Comparison of ENCODE assay signal across 30 mouse cellular contexts in the genomic region with DNA sequence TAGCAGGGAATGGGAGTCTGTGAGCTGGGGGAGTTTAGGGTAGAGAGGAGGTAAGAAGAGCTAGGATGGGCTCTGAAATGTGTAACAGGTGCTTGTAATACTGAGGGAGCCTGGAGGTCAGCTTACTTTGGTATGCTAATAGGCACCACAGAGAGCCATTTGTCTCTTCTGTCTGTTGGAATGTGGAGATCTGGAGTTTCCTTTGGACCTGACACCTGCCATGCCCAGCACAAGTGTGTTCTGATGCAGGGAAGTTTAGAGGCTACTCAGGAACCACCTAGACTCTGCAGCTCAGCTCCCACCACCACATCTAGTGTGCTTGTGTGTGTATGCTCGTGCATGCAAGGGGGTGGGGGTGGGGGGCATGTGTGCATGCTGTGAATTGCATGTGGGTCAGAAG. TPM values are rescaled to one million over a fixed set of nuclear protein-coding genes. Genes with fewer than 3 reads are reported as not detected.
DNase-seq lines count a peak whose midpoint lies in the region; ATAC-seq and TF ChIP-seq lines count a peak whose summit lies in the region.
"Had no signal": no experiment of that assay in that cellular context is flagged by ENCODE, and none has a peak within 500 bp of the region (broad histone marks: within the 10 kb centered on the region; RNA-seq: fewer than 3 reads in every experiment).

No protein-coding gene starts in this region.

- no peak for TF ChIP-seq POLR2A in myocyte (IDR thresholded peaks at IDR 0.05; ENCODE audit: insufficient read length, low read depth)

- no peaks in the 10 kb centered on the region for H3K4me1 ChIP-seq in limb, embryonic 13.5 days
- H3K4me1 ChIP-seq in limb, embryonic 10.5 days = no peaks in the 10 kb centered on the region
- no peaks in the 10 kb centered on the region for H3K4me1 ChIP-seq in kidney, embryonic 15.5 days
- H3K4me1 ChIP-seq: embryonic facial prominence, embryonic 12.5 days; forebrain, embryonic 10.5 days; forebrain, embryonic 13.5 days; heart, embryonic 10.5 days; heart, embryonic 13.5 days had no signal

- H3K9ac ChIP-seq in limb, embryonic 13.5 days = no peak overlapping the region
- no peak overlapping the region for H3K9ac ChIP-seq in kidney, embryonic 15.5 days
- H3K9ac ChIP-seq: embryonic facial prominence, embryonic 12.5 days; forebrain, embryonic 13.5 days; heart, embryonic 13.5 days; hindbrain, embryonic 14.5 days had no signal

- peaks cover 98% of the 10 kb centered on the region for H3K36me3 ChIP-seq in limb, embryonic 13.5 days
- peaks cover 96% of the 10 kb centered on the region for H3K36me3 ChIP-seq in limb, embryonic 10.5 days
- H3K36me3 ChIP-seq in myocyte (ENCODE audit: control insufficient read depth, insufficient read depth) = peaks cover 46% of the 10 kb centered on the region
- H3K36me3 ChIP-seq in kidney, embryonic 15.5 days = peaks cover 98% of the 10 kb centered on the region

- no peak overlapping the region for H3ac ChIP-seq in myocyte (ENCODE audit: control insufficient read depth, insufficient read length)

- no peak overlapping the region for H3K27ac ChIP-seq in limb, embryonic 13.5 days
- no peak overlapping the region for H3K27ac ChIP-seq in limb, embryonic 10.5 days
- no peak overlapping the region for H3K27ac ChIP-seq in kidney, embryonic 15.5 days
- H3K27ac ChIP-seq: embryonic facial prominence, embryonic 12.5 days; forebrain, embryonic 10.5 days; forebrain, embryonic 13.5 days; heart, adult 2 months; heart, embryonic 10.5 days; heart, embryonic 13.5 days; hindbrain, embryonic 14.5 days had no signal

- H3K4me3 ChIP-seq in limb, embryonic 13.5 days = no peak overlapping the region
- H3K4me3 ChIP-seq in limb, embryonic 10.5 days = no peak overlapping the region
- H3K4me3 ChIP-seq in myocyte = no peak overlapping the region
- no peak overlapping the region for H3K4me3 ChIP-seq in kidney, embryonic 15.5 days (replicated peaks)
- H3K4me3 ChIP-seq: embryonic facial prominence, embryonic 12.5 days; forebrain, embryonic 10.5 days; forebrain, embryonic 13.5 days; heart, adult 2 months; heart, embryonic 10.5 days; heart, embryonic 13.5 days had no signal

- no peaks in the 10 kb centered on the region for H3K9me3 ChIP-seq in limb, embryonic 13.5 days
- H3K9me3 ChIP-seq in limb, embryonic 10.5 days (replicated peaks) = no peaks in the 10 kb centered on the region
- no peaks in the 10 kb centered on the region for H3K9me3 ChIP-seq in kidney, embryonic 15.5 days (replicated peaks)
- H3K9me3 ChIP-seq: embryonic facial prominence, embryonic 12.5 days; forebrain, embryonic 10.5 days; forebrain, embryonic 13.5 days; heart, embryonic 10.5 days; heart, embryonic 13.5 days had no signal

- H3K79me2 ChIP-seq in myocyte (ENCODE audit: control insufficient read depth, insufficient read depth) = no peaks in the 10 kb centered on the region

- H3K4me2 ChIP-seq in limb, embryonic 13.5 days (replicated peaks) = no peak overlapping the region
- peak overlapping the region; percentile 30 for H3K4me2 ChIP-seq in myocyte (ENCODE audit: low read depth)
- H3K4me2 ChIP-seq in kidney, embryonic 15.5 days = no peak overlapping the region
- H3K4me2 ChIP-seq: embryonic facial prominence, embryonic 12.5 days; forebrain, embryonic 13.5 days; heart, embryonic 13.5 days; hindbrain, embryonic 14.5 days had no signal

- H3K27me3 ChIP-seq in limb, embryonic 13.5 days = no peaks in the 10 kb centered on the region
- no peaks in the 10 kb centered on the region for H3K27me3 ChIP-seq in limb, embryonic 10.5 days (ENCODE audit: low read depth, poor library complexity, severe bottlenecking)
- no peaks in the 10 kb centered on the region for H3K27me3 ChIP-seq in myocyte (ENCODE audit: control insufficient read depth, insufficient read depth, insufficient read length)
- H3K27me3 ChIP-seq in kidney, embryonic 15.5 days = no peaks in the 10 kb centered on the region
- H3K27me3 ChIP-seq: embryonic facial prominence, embryonic 12.5 days; forebrain, embryonic 13.5 days; heart, embryonic 13.5 days; Patski had no signal

- DNase-seq in limb, embryonic 10.5 days (ENCODE audit: low spot score) = no peak
- DNase-seq in ES-CJ7 (ENCODE audit: low read depth, low spot score) (peak; percentile 91), WW6 (ENCODE audit: low read depth, low spot score) (peak; percentile 55)
- DNase-seq in right cerebral cortex, postnatal 36 days (ENCODE audit: low spot score in 2 of 2) = no peak
- DNase-seq in lung, postnatal 10 days = no peak
- DNase-seq: adrenal gland, adult 2 months; adrenal gland, postnatal 14 days; cerebellum, adult 11-12 months; cerebellum, adult 8-10 months; cerebellum, postnatal 14 days; gastrocnemius, postnatal 10 days; gastrocnemius, postnatal 36 days; heart, adult 2 months; heart, postnatal 14 days; heart, postnatal 4 days had no signal

- ATAC-seq in limb, embryonic 13.5 days (ENCODE audit: low FRiP score, low read depth) = 0 out of 2 replicates have a peak, but pooled peaks have one; percentile 54
- ATAC-seq in kidney, embryonic 15.5 days (replicated peaks; ENCODE audit: low FRiP score) = no peak
- ATAC-seq: CD4-positive, CD25-positive, alpha-beta regulatory T cell, adult 4 months; forebrain, embryonic 13.5 days; forebrain, embryonic 16.5 days; hindbrain, postnatal 0 days; inflammation-experienced regulatory T-cells, adult 6 months; intestine, embryonic 16.5 days; Patski had no signal

- 82% methylated on average over 1 of the region's 1 CpGs for WGBS in limb, embryonic 13.5 days
- 81% methylated on average over 1 of the region's 1 CpGs for WGBS in limb, embryonic 10.5 days
- 76% methylated on average over 1 of the region's 1 CpGs for WGBS in kidney, embryonic 15.5 days

TF ChIP-seq in myocyte, 11 proteins besides CTCF, POLR2A, EP300 and RAD21:
- TF ChIP-seq MAX (IDR thresholded peaks at IDR 0.05; ENCODE audit: low read depth) (no peak), E2F4 (IDR thresholded peaks at IDR 0.05; ENCODE audit: insufficient read depth) (no peak), TCF12 (IDR thresholded peaks at IDR 0.05; ENCODE audit: insufficient read depth, poor library complexity, severe bottlenecking) (no peak), REST (IDR thresholded peaks at IDR 0.05; ENCODE audit: insufficient read depth, insufficient read length) (no peak), TCF3 (IDR thresholded peaks at IDR 0.05; ENCODE audit: insufficient read length, low read depth) (no peak), SRF (IDR thresholded peaks at IDR 0.05; ENCODE audit: control insufficient read depth, insufficient read length, low read depth) (no peak), MYOG (IDR thresholded peaks at IDR 0.05; ENCODE audit: control insufficient read depth in 1 of 3, insufficient read depth in 1 of 3, insufficient read length in 2 of 3, low read depth in 2 of 3) (peak in 2 of 3 experiments; percentile 15 to 86), POLR2AphosphoS2 (IDR thresholded peaks at IDR 0.05; ENCODE audit: insufficient read length, low read depth) (no peak), MYOD1 (IDR thresholded peaks at IDR 0.05; ENCODE audit: control insufficient read depth in 1 of 3, insufficient read length in 2 of 3, low read depth in 2 of 3) (peak in 2 of 3 experiments; percentile 62 to 63), CEBPB (IDR thresholded peaks at IDR 0.05; ENCODE audit: insufficient read depth, poor library complexity, severe bottlenecking) (no peak), USF1 (IDR thresholded peaks at IDR 0.05; ENCODE audit: low read depth) (no peak)

RNA-seq across cellular contexts. Expression of a gene that starts 30.9 kb away (rescaled TPM):
- polyA plus RNA-seq in limb, embryonic 13.5 days (2015; fragmentation: Nextera tagmentation; extraction: Ambion mirVana) = 114 and 117 TPM in 2 replicates
- 91.3 and 95.0 TPM in 2 replicates for polyA plus RNA-seq in limb, embryonic 10.5 days (2016; fragmentation: Nextera tagmentation; extraction: Ambion mirVana)
- polyA plus RNA-seq in myocyte (2012; fragmentation: generic; extraction: Trizol) = 343 TPM
- polyA plus RNA-seq in kidney, embryonic 15.5 days (2015; fragmentation: Nextera tagmentation; extraction: Ambion mirVana) = 97.9 and 106 TPM in 2 replicates

RNA-seq across cellular contexts. Expression of a gene that starts 31.5 kb away (rescaled TPM):
- polyA plus RNA-seq in limb, embryonic 13.5 days (2015; fragmentation: Nextera tagmentation; extraction: Ambion mirVana) = 0.10 TPM in 1 of 2 replicates, not detected in the other
- polyA plus RNA-seq in limb, embryonic 10.5 days (2016; fragmentation: Nextera tagmentation; extraction: Ambion mirVana) = 0.23 TPM in 1 of 2 replicates, not detected in the other
- polyA plus RNA-seq in myocyte (2012; fragmentation: generic; extraction: Trizol) = 0.20 TPM
- polyA plus RNA-seq in kidney, embryonic 15.5 days (2015; fragmentation: Nextera tagmentation; extraction: Ambion mirVana) = 0.28 and 0.86 TPM in 2 replicates
- polyA plus RNA-seq: CD4-positive, CD25-positive, alpha-beta regulatory T cell, adult 4 months; heart, adult 2 months; heart, embryonic 10.5 days; inflammation-experienced regulatory T-cells, adult 6 months had no signal

RNA-seq across cellular contexts. Expression of a gene that starts 52.2 kb away (rescaled TPM):
- polyA plus RNA-seq in limb, embryonic 13.5 days (2015; fragmentation: Nextera tagmentation; extraction: Ambion mirVana) = 8.2 and 8.8 TPM in 2 replicates
- polyA plus RNA-seq in limb, embryonic 10.5 days (2016; fragmentation: Nextera tagmentation; extraction: Ambion mirVana) = 9.2 and 12.3 TPM in 2 replicates
- polyA plus RNA-seq in myocyte (2012; fragmentation: generic; extraction: Trizol) = 39.4 TPM
- 6.5 and 7.6 TPM in 2 replicates for polyA plus RNA-seq in kidney, embryonic 15.5 days (2015; fragmentation: Nextera tagmentation; extraction: Ambion mirVana)

Comparison
In these comparisons a context has a peak if more than half of its experiments do, and no peak if none do; other contexts are left out.
1. DNase-seq: peak in ES-CJ7 (single experiment) and WW6 (single experiment); none in limb, embryonic 10.5 days (single experiment), right cerebral cortex, postnatal 36 days (0 of 2) and lung, postnatal 10 days (single experiment).